Mouse (Mus musculus): Measurements from ENCODE around the gene Lta. TPM values are rescaled to one million over a fixed set of nuclear protein-coding genes. Genes with fewer than 3 reads are reported as not detected.

Gene Lta
- total RNA-seq, 2 experiments from 2014 or later, result not detected

GRCm38 (mm10) chr17:35213071-35213470, 7.9 kb upstream of the Lta start:
- ATAC-seq (replicated peaks; ENCODE audit: poor library complexity), result no peak

GRCm38 (mm10) chr17:35210593-35210992, 5.4 kb upstream of the Lta start:
- ATAC-seq (replicated peaks; ENCODE audit: poor library complexity), result no peak

GRCm38 (mm10) chr17:35209785-35210535, 4.8 kb upstream of the Lta start:
- ATAC-seq (replicated peaks; ENCODE audit: poor library complexity), result peak; percentile 65

- no peak for ATAC-seq (replicated peaks; ENCODE audit: poor library complexity)
These were observed 224 bp upstream of the Lta start for GRCm38 (mm10) chr17:35205380-35205769.

GRCm38 (mm10) chr17:35202442-35202841, 2.7 kb downstream of the Lta start:
- no peak for ATAC-seq (replicated peaks; ENCODE audit: poor library complexity)

GRCm38 (mm10) chr17:35201787-35202186, 3.4 kb downstream of the Lta start, which contains the start of gene Tnf:
Gene Tnf (minus strand): TSS chr17:35202007.
- ATAC-seq (replicated peaks; ENCODE audit: poor library complexity), result peak; percentile 56

DNA sequence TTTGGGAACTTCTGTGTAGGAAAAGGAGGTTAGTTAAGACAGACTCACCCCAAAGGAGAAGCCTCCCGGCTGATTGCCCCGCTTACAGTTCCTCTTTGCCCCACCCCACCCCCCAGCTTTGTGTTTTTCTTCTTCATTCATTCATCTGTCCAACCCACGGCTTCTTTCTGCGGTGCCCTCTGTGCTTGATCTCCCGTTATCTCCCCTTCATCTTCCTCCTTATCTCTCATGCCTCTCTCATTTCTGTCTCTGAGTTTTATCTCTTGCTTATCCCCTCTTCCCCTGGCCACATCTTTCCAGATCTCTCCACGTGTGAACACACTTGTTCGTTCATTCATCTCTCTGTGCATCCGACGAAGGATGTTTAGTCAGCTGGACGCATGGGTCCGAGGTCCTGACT, 4.0 kb downstream of the Lta start:
- no peak for ATAC-seq (replicated peaks; ENCODE audit: poor library complexity)

DNA sequence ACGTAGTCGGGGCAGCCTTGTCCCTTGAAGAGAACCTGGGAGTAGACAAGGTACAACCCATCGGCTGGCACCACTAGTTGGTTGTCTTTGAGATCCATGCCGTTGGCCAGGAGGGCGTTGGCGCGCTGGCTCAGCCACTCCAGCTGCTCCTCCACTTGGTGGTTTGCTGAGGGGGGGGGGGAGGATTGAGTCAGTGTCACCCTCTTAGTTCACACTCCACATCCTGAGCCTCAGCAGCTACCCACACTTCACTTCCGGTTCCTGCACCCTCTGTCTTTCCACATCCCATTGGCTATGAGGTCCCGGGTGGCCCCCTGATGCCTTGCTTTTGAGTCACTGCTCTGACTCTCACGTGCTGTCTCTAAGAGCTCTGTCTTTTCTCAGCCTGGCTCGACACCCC, 4.8 kb downstream of the Lta start:
- ATAC-seq (replicated peaks; ENCODE audit: poor library complexity), result peak; percentile 83

GRCm38 (mm10) chr17:35198946-35199345, 6.2 kb downstream of the Lta start:
- no peak for ATAC-seq (replicated peaks; ENCODE audit: poor library complexity)

- ATAC-seq (replicated peaks; ENCODE audit: poor library complexity), result no peak
These were observed 7.1 kb downstream of the Lta start for GRCm38 (mm10) chr17:35198029-35198428.

DNA sequence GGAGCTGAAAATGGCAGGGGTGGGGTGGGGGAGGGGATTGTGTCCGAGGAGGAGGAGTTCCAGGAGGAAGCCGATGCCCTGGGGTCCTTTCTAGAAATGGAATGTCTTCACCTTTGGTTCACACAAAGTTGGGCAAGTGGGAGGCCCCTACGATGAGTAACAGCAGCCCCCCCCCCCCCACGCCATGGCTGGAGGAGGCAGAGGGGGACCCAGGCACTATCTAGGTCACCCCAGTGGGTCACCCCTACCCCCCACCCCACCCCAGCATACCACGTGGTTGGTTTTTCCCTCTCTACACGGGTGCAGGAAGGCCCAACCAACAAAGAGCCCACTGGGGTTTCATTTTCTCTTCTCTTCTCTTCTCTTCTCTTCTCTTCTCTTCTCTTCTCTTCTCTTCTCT, 8.0 kb downstream of the Lta start:
- no peak for ATAC-seq (replicated peaks; ENCODE audit: poor library complexity)

- no peak for ATAC-seq (replicated peaks; ENCODE audit: poor library complexity)
These were observed 8.9 kb downstream of the Lta start for GRCm38 (mm10) chr17:35196321-35196641.

- ATAC-seq (replicated peaks; ENCODE audit: poor library complexity), result peak; percentile 79
These were observed 9.4 kb downstream of the Lta start for GRCm38 (mm10) chr17:35195631-35196320.

DNA sequence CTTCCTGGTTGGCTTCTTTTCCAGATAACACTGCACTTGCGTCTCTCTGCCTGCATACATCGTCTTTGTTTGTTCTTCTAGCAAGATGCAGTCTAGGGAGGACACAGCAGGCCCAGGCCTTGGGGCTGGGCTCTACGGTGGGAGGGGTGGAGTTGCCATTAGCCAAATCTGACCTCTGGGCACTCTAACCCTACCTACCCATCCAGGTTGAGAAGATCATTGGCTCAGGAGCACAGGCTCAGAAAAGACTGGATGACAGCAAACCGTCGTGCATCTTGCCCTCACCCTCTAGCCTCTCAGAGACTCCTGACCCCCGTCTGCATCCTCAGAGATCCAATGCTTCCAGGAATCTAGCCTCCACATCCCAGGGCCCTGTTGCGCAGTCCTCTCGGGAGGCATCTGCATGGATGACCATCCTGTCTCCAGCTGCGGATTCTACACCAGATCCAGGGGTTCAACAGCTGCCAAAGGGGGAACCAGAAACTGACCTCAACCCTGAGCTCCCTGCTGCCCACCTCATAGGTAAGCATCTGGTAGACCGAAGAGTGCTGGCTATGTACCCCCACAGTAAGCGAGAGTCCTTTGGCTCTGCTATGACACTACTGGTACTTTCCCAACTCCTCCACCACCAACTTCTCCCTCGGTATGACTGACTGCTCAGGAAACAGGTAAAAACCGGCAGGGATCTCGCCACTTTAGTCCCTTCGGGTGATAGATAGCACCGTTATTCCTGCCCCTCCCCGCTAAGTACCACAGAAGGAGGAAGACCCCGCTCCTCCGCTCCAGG, 10.1 kb downstream of the Lta start:
- ATAC-seq (replicated peaks; ENCODE audit: poor library complexity), result no peak

DNA sequence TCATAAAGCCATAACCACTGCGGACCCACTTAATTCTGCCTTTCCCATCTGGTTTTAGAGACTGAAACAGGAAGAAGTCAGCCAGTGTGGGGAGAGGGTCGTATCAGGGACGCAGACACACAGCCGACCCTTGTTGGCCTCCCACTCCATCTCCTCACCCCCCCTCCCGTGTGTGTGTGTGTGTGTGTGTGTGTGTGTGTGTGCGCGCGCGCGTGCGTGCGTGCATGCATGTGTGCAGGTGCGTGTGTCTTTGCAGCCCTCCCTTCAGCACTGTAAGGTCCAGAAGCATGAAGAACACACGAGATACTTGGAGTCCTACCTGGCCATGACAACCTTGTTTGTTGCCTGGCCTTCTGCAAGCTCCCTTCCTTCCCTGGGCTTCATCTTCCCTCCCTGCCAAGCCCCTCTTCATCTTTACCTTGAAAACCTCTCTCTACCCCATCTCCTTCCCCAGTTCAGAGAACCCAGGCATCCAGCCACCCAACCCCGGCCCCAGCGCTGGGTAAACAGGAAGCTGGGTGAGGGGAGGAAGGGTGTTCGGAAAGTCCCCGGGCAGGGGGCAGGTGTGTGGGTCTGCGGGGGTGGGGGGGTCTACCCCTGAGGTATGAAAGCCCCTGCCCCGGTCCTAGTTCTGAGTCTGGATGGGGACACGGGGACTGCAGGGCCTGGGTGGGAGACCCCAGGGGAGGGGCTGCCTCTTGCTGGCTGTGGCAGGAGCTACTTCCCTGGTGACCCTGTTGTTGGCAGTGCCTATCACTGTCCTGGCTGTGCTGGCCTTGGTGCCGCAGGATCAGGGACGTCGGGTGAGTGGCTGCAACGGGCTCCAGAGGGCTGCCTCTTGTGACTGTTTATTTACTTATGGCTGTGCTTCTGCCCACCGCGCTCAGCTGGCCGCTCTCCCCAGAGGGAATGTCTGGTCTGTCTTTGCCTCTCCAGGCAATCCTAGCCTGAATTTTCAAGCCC, 11.0 kb downstream of the Lta start, which contains the start of gene Ltb:
Gene Ltb, plus strand, starts transcription at position 559 of the 963 bp plus-strand sequence.
- ATAC-seq (replicated peaks; ENCODE audit: poor library complexity), result no peak

DNA sequence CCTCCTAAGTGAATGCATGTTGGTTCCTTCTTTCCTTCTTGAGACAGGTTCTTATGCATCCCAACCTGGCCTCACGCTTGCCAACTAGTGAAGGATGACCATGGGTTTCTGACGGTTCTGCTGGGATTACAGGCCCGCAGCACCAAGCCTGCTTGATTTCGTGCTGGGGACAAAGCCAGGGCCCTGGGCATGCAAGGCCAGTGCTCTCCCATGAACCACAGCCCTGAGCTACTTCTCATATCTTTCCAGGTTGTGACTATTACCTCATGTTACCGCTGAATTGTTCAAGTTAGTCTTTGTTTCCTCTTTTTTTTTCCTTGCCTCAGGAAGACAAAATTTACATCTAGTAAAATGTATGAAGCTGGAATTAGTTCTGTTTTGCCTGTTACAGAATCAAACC, 12.2 kb downstream of the Lta start:
- peak; percentile 47 for ATAC-seq (replicated peaks; ENCODE audit: poor library complexity)

DNA sequence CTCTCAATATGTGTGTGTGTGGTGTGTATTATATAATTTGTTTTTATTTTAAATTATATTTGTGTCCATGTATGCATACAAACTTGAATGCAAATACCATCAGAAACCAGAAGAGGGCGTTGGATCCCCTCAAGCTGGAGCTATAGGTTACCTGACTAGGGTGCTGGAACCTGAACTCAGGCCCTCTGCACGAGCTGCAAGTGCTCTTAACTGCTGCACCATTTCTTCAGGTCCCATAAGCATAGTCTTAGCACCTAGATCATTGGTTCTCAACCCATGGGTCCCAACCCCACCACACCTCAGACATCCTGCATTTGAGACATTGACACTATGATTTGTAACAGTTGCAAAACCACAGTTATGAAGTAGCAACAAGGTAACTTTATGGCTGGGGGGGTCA, 13.4 kb downstream of the Lta start:
- no peak for ATAC-seq (replicated peaks; ENCODE audit: poor library complexity)

DNA sequence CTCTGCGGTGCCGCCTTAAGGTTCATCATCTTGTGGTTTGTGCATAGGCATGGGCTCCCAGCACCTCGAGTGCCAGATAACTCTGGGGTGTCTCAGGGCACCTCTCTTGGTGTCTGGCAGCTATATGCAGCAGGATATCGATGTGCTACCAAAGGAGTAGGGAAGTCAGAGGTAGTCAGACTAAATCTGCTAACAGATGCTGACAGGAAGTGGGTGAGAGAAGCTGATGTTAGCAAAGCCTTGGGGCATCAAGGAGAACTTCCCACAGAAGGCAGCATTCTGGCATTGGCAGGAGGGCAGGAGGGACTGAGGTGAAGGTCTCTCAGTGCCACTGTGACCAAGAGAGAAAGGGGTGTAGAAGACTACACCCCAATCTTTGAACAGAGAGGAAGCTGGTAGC, 15.1 kb downstream of the Lta start:
- ATAC-seq (replicated peaks; ENCODE audit: poor library complexity), result 0 out of 2 replicates have a peak, but pooled peaks have one; percentile 3

DNA sequence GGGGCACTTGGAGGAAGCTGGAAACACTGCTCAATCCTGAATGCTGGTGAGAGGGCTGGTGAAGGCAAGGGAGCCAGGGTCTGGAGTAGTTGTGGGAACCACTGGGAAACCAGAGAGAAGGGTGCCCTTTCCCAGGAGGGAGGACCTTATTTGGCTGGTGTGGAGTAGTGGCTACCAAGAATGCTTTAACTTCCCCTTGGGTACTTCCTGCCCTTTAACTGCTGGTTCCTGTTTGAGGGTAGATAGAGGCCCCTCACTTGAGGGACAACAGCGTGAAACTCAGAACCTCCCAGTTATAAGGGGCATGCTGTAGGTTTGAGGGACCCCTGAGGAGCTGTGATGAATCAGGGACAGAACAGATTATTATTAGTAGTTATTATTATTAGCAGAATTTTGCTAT, 16.0 kb downstream of the Lta start:
- peak; percentile 33; the same call in 1 of the 2 replicates for ATAC-seq (replicated peaks; ENCODE audit: poor library complexity)

- ATAC-seq (replicated peaks; ENCODE audit: poor library complexity), result peak; percentile 32
These were observed 17.1 kb downstream of the Lta start, which contains the start of gene Lst1 for GRCm38 (mm10) chr17:35187959-35188610. Gene Lst1 (minus strand): TSS chr17:35188439.
